ENCODE assay signal across 18 mouse cellular contexts in genomic region chr3:122307894-122308671, GRCm38 (mm10). TPM values are rescaled to one million over a fixed set of nuclear protein-coding genes. Genes with fewer than 3 reads are reported as not detected.
DNase-seq lines count a peak whose midpoint lies in the region; ATAC-seq and TF ChIP-seq lines count a peak whose summit lies in the region.
"Had no signal": no experiment of that assay in that cellular context is flagged by ENCODE, and none has a peak within 500 bp of the region (broad histone marks: within the 10 kb centered on the region; RNA-seq: fewer than 3 reads in every experiment).

No protein-coding gene starts in this region.

- TF ChIP-seq CTCF in kidney, postnatal 0 days (IDR thresholded peaks at IDR 0.05; ENCODE audit: low read depth), result no peak

- no peaks in the 10 kb centered on the region for H3K4me1 ChIP-seq in kidney, postnatal 0 days (replicated peaks; ENCODE audit: insufficient read depth, low read length)
- H3K4me1 ChIP-seq: hindbrain, embryonic 10.5 days; limb, embryonic 13.5 days had no signal

- peak; percentile 34 for DNase-seq in CD4-positive, CD25-positive, alpha-beta regulatory T cell, adult 2 months (ENCODE audit: low read depth, low spot score)
- DNase-seq in kidney, postnatal 0 days (ENCODE audit: low spot score), result no peak
- DNase-seq in kidney, postnatal 25 days, result no peak
- DNase-seq in R1 (ENCODE audit: low read depth, low spot score), result peak; percentile 86
- DNase-seq in layer of hippocampus, adult 8-10 months (ENCODE audit: low spot score in 2 of 2), result no peak
- no peak for DNase-seq in left cerebral cortex, adult 8-10 months (ENCODE audit: low spot score in 2 of 2)
- DNase-seq: adrenal gland, postnatal 36 days; cerebellum, adult 9-11 months; gastrocnemius, postnatal 36 days; kidney, postnatal 36 days; liver, postnatal 0 days; lung, postnatal 4 days had no signal

- no peaks in the 10 kb centered on the region for H3K36me3 ChIP-seq in kidney, postnatal 0 days (ENCODE audit: insufficient read depth, low read length)
- H3K36me3 ChIP-seq: heart, embryonic 13.5 days; hindbrain, embryonic 10.5 days; limb, embryonic 13.5 days had no signal

- no peak overlapping the region for H3K9ac ChIP-seq in kidney, postnatal 0 days (ENCODE audit: low read depth, low read length)
- H3K9ac ChIP-seq: heart, embryonic 13.5 days; limb, embryonic 13.5 days; liver, postnatal 0 days had no signal

- 50% methylated on average over 4 of the region's 4 CpGs for WGBS in kidney, postnatal 0 days

- H3K4me3 ChIP-seq in kidney, postnatal 0 days (replicated peaks; ENCODE audit: low read depth, low read length), result no peak overlapping the region
- H3K4me3 ChIP-seq: heart, embryonic 13.5 days; hindbrain, embryonic 10.5 days; limb, embryonic 13.5 days had no signal

- H3K9me3 ChIP-seq in kidney, postnatal 0 days (replicated peaks; ENCODE audit: low read length), result no peaks in the 10 kb centered on the region
- H3K9me3 ChIP-seq: heart, embryonic 13.5 days; hindbrain, embryonic 10.5 days; limb, embryonic 13.5 days had no signal

- H3K4me2 ChIP-seq in kidney, postnatal 0 days (ENCODE audit: low read length), result no peak overlapping the region
- H3K4me2 ChIP-seq: heart, embryonic 13.5 days; limb, embryonic 13.5 days had no signal

- no peaks in the 10 kb centered on the region for H3K27me3 ChIP-seq in kidney, postnatal 0 days (ENCODE audit: insufficient read depth, low read length)

- no peak overlapping the region for H3K27ac ChIP-seq in kidney, postnatal 0 days
- H3K27ac ChIP-seq: heart, embryonic 13.5 days; hindbrain, embryonic 10.5 days; limb, embryonic 13.5 days had no signal

- no peak for ATAC-seq in CD4-positive, CD25-positive, alpha-beta regulatory T cell, adult 4 months
- ATAC-seq in kidney, postnatal 0 days (replicated peaks; ENCODE audit: low FRiP score, low read depth), result 0 out of 2 replicates have a peak, but pooled peaks have one; percentile 15
- ATAC-seq in monocyte, adult 5-6 weeks (replicated peaks; ENCODE audit: insufficient number of reproducible peaks, low FRiP score, low TSS enrichment, poor library complexity, severe bottlenecking), result peak; percentile 64
- ATAC-seq: intestine, postnatal 0 days; liver, postnatal 0 days had no signal

RNA-seq across cellular contexts. Expression of gene Bcar3, which starts 14.1 kb away (rescaled TPM):
- polyA plus RNA-seq in CD4-positive, CD25-positive, alpha-beta regulatory T cell, adult 4 months (2017; shearing (Covaris generic)), result 1 to 10 TPM in 1 of 2 experiments, not detected in 1; 1.4 TPM
- polyA plus RNA-seq in kidney, postnatal 0 days (2015; fragmentation: Nextera tagmentation; extraction: Ambion mirVana), result 18.8 and 20.7 TPM in 2 replicates
- 5.9 to 13.0 TPM (median 7.0 TPM) in 3 replicates for total RNA-seq in monocyte, adult 5-6 weeks (2017)
- 10 to 100 TPM in 2 of 4 experiments, 1 to 10 TPM in 2; 8.3 to 11.7 (median 10.1) TPM for total RNA-seq in layer of hippocampus, adult 8-10 months (2022)
- total RNA-seq in left cerebral cortex, adult 8-10 months (2022), result 10 to 100 TPM; 13.1 to 18.8 (median 16.8) TPM

RNA-seq across cellular contexts. Expression of gene Dnttip2, which starts 33.9 kb away (rescaled TPM):
- 100 to 1,000 TPM; 108 to 120 TPM for polyA plus RNA-seq in CD4-positive, CD25-positive, alpha-beta regulatory T cell, adult 4 months (2017; shearing (Covaris generic))
- polyA plus RNA-seq in kidney, postnatal 0 days (2015; fragmentation: Nextera tagmentation; extraction: Ambion mirVana), result 60.4 and 62.2 TPM in 2 replicates
- total RNA-seq in monocyte, adult 5-6 weeks (2017), result 121 to 170 TPM (median 151 TPM) in 3 replicates
- 10 to 100 TPM; 29.5 to 32.2 (median 31.1) TPM for total RNA-seq in layer of hippocampus, adult 8-10 months (2022)
- 10 to 100 TPM; 30.0 to 36.1 (median 30.8) TPM for total RNA-seq in left cerebral cortex, adult 8-10 months (2022)

Comparison
In these comparisons a context has a peak if more than half of its experiments do, and no peak if none do; other contexts are left out.
1. DNase-seq: peak in CD4-positive, CD25-positive, alpha-beta regulatory T cell, adult 2 months (single experiment) and R1 (single experiment); none in kidney, postnatal 0 days (single experiment), kidney, postnatal 25 days (0 of 2), layer of hippocampus, adult 8-10 months (0 of 2) and left cerebral cortex, adult 8-10 months (0 of 2).